Mouse (Mus musculus) lung, postnatal 36 days (tissue): ENCODE results near the gene Zmym3.

ENCODE experiments used
- DNase-seq: peaks from one replicate; pipeline ENCODE4 v3.0.0; 2022; ENCODE audit warnings: mixed read lengths

Gene Zmym3

GRCm38 (mm10) chrX:101420700-101421095 lies at the start of gene Zmym3:
Gene Zmym3, minus strand, starts transcription at chrX:101420849.
- DNase-seq: peak; percentile 9

- no peak for DNase-seq
Observed at GRCm38 (mm10) chrX:101451591-101451990, 30.9 kb upstream of the Zmym3 start.

- DNase-seq: no peak
Observed at GRCm38 (mm10) chrX:101451147-101451546, 30.5 kb upstream of the Zmym3 start.

GRCm38 (mm10) chrX:101448886-101449475 lies 28.3 kb upstream of the Zmym3 start, which contains the start of gene Itgb1bp2:
Gene Itgb1bp2, plus strand, starts transcription at chrX:101449088.
- peak; percentile 15 for DNase-seq

GRCm38 (mm10) chrX:101429976-101430375 lies 9.3 kb upstream of the Zmym3 start:
- no peak for DNase-seq

- DNase-seq: peak; percentile 93
Observed at GRCm38 (mm10) chrX:101429142-101429949, 8.7 kb upstream of the Zmym3 start, which contains the start of gene Nono. Gene Nono, plus strand, starts transcription at chrX:101429318.

- DNase-seq: no peak
Observed at GRCm38 (mm10) chrX:101428785-101429141, 8.1 kb upstream of the Zmym3 start.

GRCm38 (mm10) chrX:101427774-101428173 lies 7.1 kb upstream of the Zmym3 start:
- DNase-seq: peak; percentile 64

GRCm38 (mm10) chrX:101423462-101423861 lies 2.8 kb upstream of the Zmym3 start:
- no peak for DNase-seq

- DNase-seq: peak; percentile 88
Observed at GRCm38 (mm10) chrX:101419725-101420699, 637 bp downstream of the Zmym3 start.

GRCm38 (mm10) chrX:101418946-101419724 lies 1.5 kb downstream of the Zmym3 start:
- DNase-seq: peak; percentile 55

- no peak for DNase-seq
Observed at GRCm38 (mm10) chrX:101396459-101396858, 24.2 kb downstream of the Zmym3 start.

- no peak for DNase-seq
Observed at GRCm38 (mm10) chrX:101394341-101394740, 26.3 kb downstream of the Zmym3 start.

GRCm38 (mm10) chrX:101388866-101389537 lies 31.6 kb downstream of the Zmym3 start:
- no peak for DNase-seq

- DNase-seq: no peak
Observed at GRCm38 (mm10) chrX:101386222-101386621, 34.4 kb downstream of the Zmym3 start.

GRCm38 (mm10) chrX:101384439-101385137 lies 36.1 kb downstream of the Zmym3 start:
- DNase-seq: no peak

- DNase-seq: no peak
Observed at GRCm38 (mm10) chrX:101383455-101383854, 37.2 kb downstream of the Zmym3 start.

GRCm38 (mm10) chrX:101379744-101380143 lies 40.9 kb downstream of the Zmym3 start:
- DNase-seq: no peak

- DNase-seq: peak; percentile 35
Observed at GRCm38 (mm10) chrX:101377076-101377475, 43.6 kb downstream of the Zmym3 start.

- no peak for DNase-seq
Observed at GRCm38 (mm10) chrX:101376190-101376968, 44.3 kb downstream of the Zmym3 start, which contains the start of gene Gjb1. Gene Gjb1, plus strand, starts transcription at chrX:101376378.
